Mouse (Mus musculus) hindbrain, postnatal 0 days (tissue): ENCODE data around the gene Gm45062. TPM values are rescaled to one million over a fixed set of nuclear protein-coding genes. Genes with fewer than 3 reads are reported as not detected.

Experiments used
- ATAC-seq: fragments of 200-750 bp; cut with Nextera tagmentation; 2 replicates; pipeline ENCODE4 v1.8.0; 2017; ENCODE audit warnings: mild to moderate bottlenecking, moderate TSS enrichment, moderate library complexity
- DNase-seq: peaks from one replicate; pipeline ENCODE4 v3.0.0-alpha.2; 2015; ENCODE audit warnings: low spot score
- H3K27ac ChIP-seq: fragments of 300-500 bp; sonication (generic); 2 replicates; pipeline ENCODE4 v1.5.1; 2014; ENCODE audit warnings: mild to moderate bottlenecking
- H3K27me3 ChIP-seq: fragments of 300-500 bp; sonication (generic); 2 replicates; pipeline ENCODE4 v1.6.1; 2014; ENCODE audit warnings: low read length, mixed read lengths; ENCODE audit not compliant: insufficient read depth
- H3K36me3 ChIP-seq: fragments of 300-500 bp; sonication (generic); 2 replicates; pipeline ENCODE4 v1.6.1; 2014; ENCODE audit warnings: low read length, mixed read lengths; ENCODE audit not compliant: insufficient read depth
- H3K4me1 ChIP-seq: fragments of 300-500 bp; sonication (generic); 2 replicates; pipeline ENCODE4 v1.6.1; 2014; ENCODE audit warnings: antibody characterized with exemption, low read length, mixed read lengths; ENCODE audit not compliant: insufficient read depth
- H3K4me2 ChIP-seq: fragments of 300-500 bp; sonication (generic); 2 replicates; pipeline ENCODE4 v1.6.1; 2014; ENCODE audit warnings: low read depth, mild to moderate bottlenecking, low read length, moderate library complexity, mixed read lengths
- H3K4me3 ChIP-seq: fragments of 300-500 bp; sonication (generic); 2 replicates; pipeline ENCODE4 v1.5.1; 2014; ENCODE audit warnings: low read length
- H3K9ac ChIP-seq: fragments of 300-500 bp; sonication (generic); replicated peaks from 2 replicates; pipeline ENCODE4 v1.6.1; 2014; ENCODE audit warnings: mild to moderate bottlenecking, low read length, moderate library complexity, mixed read lengths
- H3K9me3 ChIP-seq: fragments of 300-500 bp; sonication (generic); 2 replicates; pipeline ENCODE4 v1.6.1; 2016; ENCODE audit warnings: low read length, mixed read lengths
- CTCF ChIP-seq: IDR thresholded peaks from 2 replicates; pipeline ENCODE4 v1.5.1; 2016; ENCODE audit warnings: antibody characterized with exemption, control low read depth, low read depth
- WGBS: fragments of 180-500 bp; shearing (Covaris S2); extraction: QIAGEN DNeasy Blood & Tissue Kit; methylation state at CpG from one replicate; pipeline ENCODE4 v1.1.7; 2014; 5-methylcytosine and 5-hydroxymethylcytosine counted together
- polyA plus RNA-seq: library from polyadenylated mRNA; unstranded; fragments of >200 nt; fragmentation: Nextera tagmentation; extraction: Ambion mirVana; gene quantifications from 2 replicates; pipeline ENCODE4 v1.2.1, GENCODE M21; 2015
- total RNA-seq: library from RNA; depleted of rRNA; stranded (reverse); fragments of >200 nt; gene quantifications from 2 replicates; pipeline ENCODE4 v1.2.3, GENCODE M21; 2014; rRNA removed

Gene Gm45062
- total and polyA plus RNA-seq, 2 experiments from 2014 or later = 1.8 to 4.9 TPM

DNA sequence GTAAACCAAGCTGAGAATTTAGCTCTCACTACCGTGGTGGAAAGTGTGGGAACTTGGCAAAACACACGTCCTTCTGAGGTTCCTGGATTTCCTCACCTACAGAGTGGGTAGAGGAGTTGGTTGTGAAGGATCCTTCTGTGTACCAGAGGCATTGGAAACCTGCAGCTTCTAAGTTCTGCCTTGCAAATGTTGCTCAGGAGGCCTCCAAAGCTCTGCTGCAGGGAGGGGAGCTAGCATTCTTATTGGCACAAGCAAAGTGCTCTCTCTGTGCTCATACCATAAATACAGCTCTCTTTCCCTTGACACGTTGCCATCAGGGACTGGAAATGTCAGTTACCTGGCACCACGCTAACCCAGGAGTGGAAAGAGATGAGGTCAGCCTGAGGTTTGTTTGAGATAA lies 379.6 kb downstream of the Gm45062 start:
- no peak for ATAC-seq
- H3K4me2 ChIP-seq = no peak overlapping the region

GRCm38 (mm10) chr6:8639526-8639925 lies 380.3 kb downstream of the Gm45062 start:
- no peak for TF ChIP-seq CTCF
- Histone ChIP-seq H3K4me2 (no peak overlapping the region), H3K27ac (no peak overlapping the region), H3K4me3 (no peak overlapping the region), H3K36me3 (no peaks in the 10 kb centered on the region), H3K27me3 (no peaks in the 10 kb centered on the region), H3K4me1 (no peaks in the 10 kb centered on the region), H3K9ac (no peak overlapping the region), H3K9me3 (no peaks in the 10 kb centered on the region)
- WGBS = 81% methylated on average over 2 of the region's 2 CpGs
- ATAC-seq = no peak
- no peak for DNase-seq

More for the DNA sequence above, 379.6 kb downstream of the Gm45062 start:
- DNase-seq = no peak
- Histone ChIP-seq H3K9ac (no peak overlapping the region), H3K4me3 (no peak overlapping the region), H3K9me3 (no peaks in the 10 kb centered on the region), H3K36me3 (no peaks in the 10 kb centered on the region), H3K27me3 (no peaks in the 10 kb centered on the region), H3K27ac (no peak overlapping the region), H3K4me1 (no peaks in the 10 kb centered on the region)
- 85% methylated on average over 4 of the region's 4 CpGs for WGBS
- no peak for TF ChIP-seq CTCF

DNA sequence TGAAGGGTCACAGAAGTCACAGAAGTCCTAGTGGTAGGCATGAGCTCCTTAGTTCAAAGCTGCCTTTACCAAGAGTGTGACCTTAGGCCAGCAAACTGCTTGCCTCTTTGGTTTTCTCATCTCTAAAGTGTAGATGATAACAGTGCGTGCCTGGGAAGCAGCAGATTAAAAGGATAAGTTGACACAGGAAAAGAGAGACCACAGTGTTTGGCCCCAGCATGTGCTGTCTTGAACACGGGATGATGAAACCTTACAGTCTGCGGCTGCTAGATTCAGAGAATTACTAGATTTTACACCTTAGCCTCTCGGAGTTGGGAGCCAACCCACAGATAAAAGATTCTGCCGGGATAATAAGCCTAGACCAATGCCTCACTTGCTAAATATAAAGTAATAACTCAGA lies 381.6 kb downstream of the Gm45062 start:
- Histone ChIP-seq H3K27me3 (no peaks in the 10 kb centered on the region), H3K4me3 (no peak overlapping the region), H3K27ac (no peak overlapping the region), H3K36me3 (no peaks in the 10 kb centered on the region), H3K9ac (no peak overlapping the region), H3K4me1 (no peaks in the 10 kb centered on the region), H3K4me2 (no peak overlapping the region), H3K9me3 (no peaks in the 10 kb centered on the region)
- no peak for TF ChIP-seq CTCF
- no peak for DNase-seq
- no peak for ATAC-seq
- 94% methylated on average over 5 of the region's 5 CpGs for WGBS

GRCm38 (mm10) chr6:8644703-8645102 lies 385.5 kb downstream of the Gm45062 start:
- no peaks in the 10 kb centered on the region for H3K4me1 ChIP-seq
- no peak overlapping the region for H3K27ac ChIP-seq
- 88% methylated on average over 10 of the region's 10 CpGs for WGBS
- ATAC-seq (no peak), DNase-seq (no peak)
- H3K36me3 ChIP-seq = no peaks in the 10 kb centered on the region
- no peak overlapping the region for H3K4me2 ChIP-seq
- no peak overlapping the region for H3K4me3 ChIP-seq
- TF ChIP-seq CTCF = no peak
- H3K27me3 ChIP-seq = no peaks in the 10 kb centered on the region
- no peaks in the 10 kb centered on the region for H3K9me3 ChIP-seq
- H3K9ac ChIP-seq = no peak overlapping the region

GRCm38 (mm10) chr6:8645708-8646107 lies 386.5 kb downstream of the Gm45062 start:
- Histone ChIP-seq H3K4me2 (no peak overlapping the region), H3K9me3 (no peaks in the 10 kb centered on the region), H3K36me3 (no peaks in the 10 kb centered on the region; the same call in 1 of the 2 replicates), H3K4me1 (no peaks in the 10 kb centered on the region), H3K9ac (no peak overlapping the region), H3K27ac (no peak overlapping the region), H3K4me3 (no peak overlapping the region), H3K27me3 (no peaks in the 10 kb centered on the region)
- 38% methylated on average over 2 of the region's 2 CpGs for WGBS
- ATAC-seq (no peak), DNase-seq (no peak)
- TF ChIP-seq CTCF = no peak

Other genes starting within 250 kb of the Gm45062 start
- 0.75 and 0.94 TPM in 2 replicates for gene Col28a1, start 66.8 kb upstream of the Gm45062 start, total RNA-seq
- gene Col28a1, start 66.8 kb upstream of the Gm45062 start, polyA plus RNA-seq = 1.4 and 1.5 TPM in 2 replicates
- 18.9 and 20.8 TPM in 2 replicates for gene Mios, start 50.2 kb upstream of the Gm45062 start, total RNA-seq
- gene Mios, start 50.2 kb upstream of the Gm45062 start, polyA plus RNA-seq = 21.3 and 21.4 TPM in 2 replicates
- 10.1 and 23.8 TPM in 2 replicates for gene Rpa3, start 277 bp upstream of the Gm45062 start, total RNA-seq
- gene Rpa3, start 277 bp upstream of the Gm45062 start, polyA plus RNA-seq = 38.6 and 48.9 TPM in 2 replicates
- gene Umad1, start 162 bp upstream of the Gm45062 start, total RNA-seq = 16.9 and 24.2 TPM in 2 replicates
- 56.6 and 57.8 TPM in 2 replicates for gene Umad1, start 162 bp upstream of the Gm45062 start, polyA plus RNA-seq